Mouse (Mus musculus): Measurements from ENCODE around the gene Terb1.
A peak's percentile ranks its signal among the peaks of the same experiment; 100 is the strongest.

Terb1 gene

GRCm38 (mm10) chr8:104411468-104411867 lies 98.2 kb downstream of the Terb1 start:
- DNase-seq (ENCODE audit: low spot score): no peak

GRCm38 (mm10) chr8:104410628-104411273 lies 99.0 kb downstream of the Terb1 start:
- DNase-seq (ENCODE audit: low spot score): peak; percentile 32

- no peak for DNase-seq (ENCODE audit: low spot score)
These were observed 101.2 kb downstream of the Terb1 start for GRCm38 (mm10) chr8:104408328-104409110.

- no peak for DNase-seq (ENCODE audit: low spot score)
These were observed 103.2 kb downstream of the Terb1 start for GRCm38 (mm10) chr8:104406340-104407128.

GRCm38 (mm10) chr8:104405430-104406187 lies 104.1 kb downstream of the Terb1 start:
- DNase-seq (ENCODE audit: low spot score): peak; percentile 39

GRCm38 (mm10) chr8:104403596-104403995 lies 106.1 kb downstream of the Terb1 start:
- no peak for DNase-seq (ENCODE audit: low spot score)
